Mouse (Mus musculus): ENCODE measurements around the gene Ptpn7. TPM values are rescaled to one million over a fixed set of nuclear protein-coding genes. Genes with fewer than 3 reads are reported as not detected.

The Ptpn7 gene
- polyA plus RNA-seq, 1 experiment from 2014 or later: 0.62 TPM

- WGBS: 62% methylated on average over 2 of the region's 2 CpGs
- H3K27ac ChIP-seq: no peak overlapping the region
- ATAC-seq (ENCODE audit: low FRiP score): no peak
- H3K36me3 ChIP-seq: no peaks in the 10 kb centered on the region
- peaks cover 13% of the 10 kb centered on the region for H3K27me3 ChIP-seq
- H3K9me3 ChIP-seq: no peaks in the 10 kb centered on the region
- peaks cover 12% of the 10 kb centered on the region for H3K4me1 ChIP-seq (replicated peaks)
- no peak overlapping the region for H3K9ac ChIP-seq
- H3K4me2 ChIP-seq: no peak overlapping the region
- H3K4me3 ChIP-seq: no peak overlapping the region
Observed at GRCm38 (mm10) chr1:135130376-135131018, 2.0 kb upstream of the Ptpn7 start.

GRCm38 (mm10) chr1:135131034-135131433 is 1.5 kb upstream of the Ptpn7 start:
- peaks cover 7% of the 10 kb centered on the region for H3K4me1 ChIP-seq (replicated peaks)
- H3K9me3 ChIP-seq: no peaks in the 10 kb centered on the region
- peaks cover 13% of the 10 kb centered on the region for H3K27me3 ChIP-seq
- no peak overlapping the region for H3K4me2 ChIP-seq
- no peaks in the 10 kb centered on the region for H3K36me3 ChIP-seq
- no peak overlapping the region for H3K4me3 ChIP-seq
- ATAC-seq (ENCODE audit: low FRiP score): no peak
- WGBS: 55% methylated on average over 6 of the region's 6 CpGs
- H3K9ac ChIP-seq: no peak overlapping the region
- no peak overlapping the region for H3K27ac ChIP-seq

GRCm38 (mm10) chr1:135131560-135131959 is 940 bp upstream of the Ptpn7 start:
- H3K9ac ChIP-seq: no peak overlapping the region
- peaks cover 13% of the 10 kb centered on the region for H3K27me3 ChIP-seq
- no peak overlapping the region for H3K4me3 ChIP-seq
- H3K4me2 ChIP-seq: no peak overlapping the region
- H3K27ac ChIP-seq: no peak overlapping the region
- ATAC-seq (ENCODE audit: low FRiP score): no peak
- no peaks in the 10 kb centered on the region for H3K36me3 ChIP-seq
- 66% methylated on average over 8 of the region's 8 CpGs for WGBS
- H3K9me3 ChIP-seq: no peaks in the 10 kb centered on the region
- peaks cover 2% of the 10 kb centered on the region for H3K4me1 ChIP-seq (replicated peaks)

GRCm38 (mm10) chr1:135132893-135133369 is 431 bp downstream of the Ptpn7 start:
- Histone ChIP-seq H3K27me3 (peaks cover 13% of the 10 kb centered on the region), H3K4me2 (no peak overlapping the region), H3K36me3 (no peaks in the 10 kb centered on the region), H3K9ac (no peak overlapping the region), H3K4me3 (no peak overlapping the region), H3K27ac (no peak overlapping the region), H3K9me3 (no peaks in the 10 kb centered on the region), H3K4me1 (replicated peaks) (no peaks in the 10 kb centered on the region)
- no peak for ATAC-seq (ENCODE audit: low FRiP score)
- 87% methylated on average over 9 of the region's 9 CpGs for WGBS

- Histone ChIP-seq H3K9me3 (no peaks in the 10 kb centered on the region), H3K9ac (no peak overlapping the region), H3K27ac (no peak overlapping the region), H3K4me3 (no peak overlapping the region), H3K4me1 (replicated peaks) (no peaks in the 10 kb centered on the region), H3K27me3 (peaks cover 12% of the 10 kb centered on the region), H3K36me3 (no peaks in the 10 kb centered on the region), H3K4me2 (no peak overlapping the region)
- 82% methylated on average over 10 of the region's 10 CpGs for WGBS
- ATAC-seq (ENCODE audit: low FRiP score): no peak
Observed at GRCm38 (mm10) chr1:135133678-135134435, 1.4 kb downstream of the Ptpn7 start.

- 94% methylated on average over 8 of the region's 8 CpGs for WGBS
- no peak overlapping the region for H3K4me3 ChIP-seq
- H3K27ac ChIP-seq: no peak overlapping the region
- H3K9me3 ChIP-seq: no peaks in the 10 kb centered on the region
- no peak for ATAC-seq (ENCODE audit: low FRiP score)
- H3K9ac ChIP-seq: no peak overlapping the region
- no peaks in the 10 kb centered on the region for H3K27me3 ChIP-seq
- H3K4me1 ChIP-seq (replicated peaks): no peaks in the 10 kb centered on the region
- H3K36me3 ChIP-seq: no peaks in the 10 kb centered on the region
- no peak overlapping the region for H3K4me2 ChIP-seq
Observed at GRCm38 (mm10) chr1:135135111-135135787, 2.7 kb downstream of the Ptpn7 start.

GRCm38 (mm10) chr1:135136500-135136899 is 4.0 kb downstream of the Ptpn7 start:
- peak; percentile 63 for ATAC-seq (ENCODE audit: low FRiP score)
- 7% methylated on average over 1 of the region's 1 CpGs for WGBS

GRCm38 (mm10) chr1:135139906-135140305 is 7.4 kb downstream of the Ptpn7 start:
- H3K4me1 ChIP-seq (replicated peaks): no peaks in the 10 kb centered on the region
- 0 out of 2 replicates have a peak, but pooled peaks cover 3% of the 10 kb centered on the region for H3K27me3 ChIP-seq
- no peak overlapping the region for H3K4me3 ChIP-seq
- H3K27ac ChIP-seq: no peak overlapping the region
- no peak overlapping the region for H3K9ac ChIP-seq
- H3K9me3 ChIP-seq: no peaks in the 10 kb centered on the region
- 77% methylated on average over 2 of the region's 2 CpGs for WGBS
- H3K36me3 ChIP-seq: no peaks in the 10 kb centered on the region
- no peak for ATAC-seq (ENCODE audit: low FRiP score)
- H3K4me2 ChIP-seq: no peak overlapping the region

More at GRCm38 (mm10) chr1:135136500-135136899, 4.0 kb downstream of the Ptpn7 start:
- Histone ChIP-seq H3K4me1 (replicated peaks) (no peaks in the 10 kb centered on the region), H3K4me3 (no peak overlapping the region), H3K27ac (no peak overlapping the region), H3K4me2 (no peak overlapping the region), H3K36me3 (no peaks in the 10 kb centered on the region), H3K9me3 (no peaks in the 10 kb centered on the region), H3K9ac (no peak overlapping the region), H3K27me3 (no peaks in the 10 kb centered on the region)

GRCm38 (mm10) chr1:135142452-135142851 is 10.0 kb downstream of the Ptpn7 start:
- Histone ChIP-seq H3K9ac (no peak overlapping the region), H3K36me3 (no peaks in the 10 kb centered on the region), H3K4me3 (no peak overlapping the region), H3K27ac (no peak overlapping the region), H3K27me3 (0 out of 2 replicates have a peak, but pooled peaks cover 3% of the 10 kb centered on the region), H3K4me2 (no peak overlapping the region), H3K4me1 (replicated peaks) (peaks cover 6% of the 10 kb centered on the region; the same call in 1 of the 2 replicates), H3K9me3 (no peaks in the 10 kb centered on the region)
- ATAC-seq (ENCODE audit: low FRiP score): no peak
- WGBS: 69% methylated on average over 2 of the region's 2 CpGs

GRCm38 (mm10) chr1:135143940-135144339 is 11.4 kb downstream of the Ptpn7 start:
- no peak for ATAC-seq (ENCODE audit: low FRiP score)
- no peak overlapping the region for H3K27ac ChIP-seq
- 84% methylated on average over 2 of the region's 2 CpGs for WGBS

GRCm38 (mm10) chr1:135146077-135146945 is 13.8 kb downstream of the Ptpn7 start, which contains the start of gene Arl8a:
Gene Arl8a (plus strand): TSS chr1:135146824.
- H3K9ac ChIP-seq: peak within 1 kb of the TSS; percentile 95
- WGBS: under 1% methylated on average over 56 of the region's 78 CpGs
- peaks cover 4% of the 10 kb centered on the region for H3K36me3 ChIP-seq
- H3K4me2 ChIP-seq: peak within 1 kb of the TSS; percentile 98
- H3K4me3 ChIP-seq: peak within 1 kb of the TSS; percentile 100
- ATAC-seq (ENCODE audit: low FRiP score): peak; percentile 77
- peak within 1 kb of the TSS; percentile 96 for H3K27ac ChIP-seq
- no peaks in the 10 kb centered on the region for H3K9me3 ChIP-seq
- 0 out of 2 replicates have a peak, but pooled peaks cover 3% of the 10 kb centered on the region for H3K27me3 ChIP-seq
- H3K4me1 ChIP-seq (replicated peaks): peaks cover 39% of the 10 kb centered on the region

More at GRCm38 (mm10) chr1:135143940-135144339, 11.4 kb downstream of the Ptpn7 start:
- Histone ChIP-seq H3K9me3 (no peaks in the 10 kb centered on the region), H3K4me3 (no peak overlapping the region), H3K27me3 (0 out of 2 replicates have a peak, but pooled peaks cover 3% of the 10 kb centered on the region), H3K36me3 (no peaks in the 10 kb centered on the region), H3K9ac (no peak overlapping the region), H3K4me2 (no peak overlapping the region), H3K4me1 (replicated peaks) (peaks cover 16% of the 10 kb centered on the region)

All from hindbrain, embryonic 13.5 days (tissue).